Mouse (Mus musculus): ENCODE measurements around the gene Acot7. TPM values are rescaled to one million over a fixed set of nuclear protein-coding genes. Genes with fewer than 3 reads are reported as not detected.

The Acot7 gene
- polyA plus RNA-seq, 1 experiment from 2014 or later: 66.5 TPM

GRCm38 (mm10) chr4:152159285-152159678 is 18.7 kb upstream of the Acot7 start:
- Histone ChIP-seq H3K4me2 (ENCODE audit: low read depth, low read length) (peak overlapping the region; percentile 38; the same call in 1 of the 2 replicates), H3K4me1 (replicated peaks; ENCODE audit: control insufficient read depth, insufficient read depth, low read length) (0 out of 2 replicates have a peak, but pooled peaks cover 2% of the 10 kb centered on the region), H3K27ac (ENCODE audit: low read length) (no peak overlapping the region), H3K36me3 (ENCODE audit: control insufficient read depth, insufficient read depth, low read length) (no peaks in the 10 kb centered on the region), H3K9ac (ENCODE audit: low read length) (no peak overlapping the region), H3K9me3 (ENCODE audit: control insufficient read depth, low read length) (no peaks in the 10 kb centered on the region), H3K4me3 (ENCODE audit: low read length) (no peak overlapping the region; the same call in 1 of the 2 replicates), H3K27me3 (ENCODE audit: control insufficient read depth, insufficient read depth, low read depth, low read length) (peaks cover 57% of the 10 kb centered on the region)
- 2% methylated on average over 19 of the region's 19 CpGs for WGBS
- no peak for ATAC-seq (ENCODE audit: low read depth)

- Histone ChIP-seq H3K4me1 (replicated peaks; ENCODE audit: control insufficient read depth, insufficient read depth, low read length) (0 out of 2 replicates have a peak, but pooled peaks cover 2% of the 10 kb centered on the region), H3K9me3 (ENCODE audit: control insufficient read depth, low read length) (no peaks in the 10 kb centered on the region), H3K4me2 (ENCODE audit: low read depth, low read length) (no peak overlapping the region), H3K4me3 (ENCODE audit: low read length) (no peak overlapping the region), H3K27ac (ENCODE audit: low read length) (no peak overlapping the region), H3K27me3 (ENCODE audit: control insufficient read depth, insufficient read depth, low read depth, low read length) (peaks cover 51% of the 10 kb centered on the region), H3K36me3 (ENCODE audit: control insufficient read depth, insufficient read depth, low read length) (no peaks in the 10 kb centered on the region), H3K9ac (ENCODE audit: low read length) (no peak overlapping the region)
- ATAC-seq (ENCODE audit: low read depth): no peak
- 32% methylated on average over 4 of the region's 4 CpGs for WGBS
Measured at GRCm38 (mm10) chr4:152160748-152161147, 17.2 kb upstream of the Acot7 start.

GRCm38 (mm10) chr4:152161601-152162000 is 16.3 kb upstream of the Acot7 start:
- WGBS: 68% methylated on average over 6 of the region's 6 CpGs
- no peaks in the 10 kb centered on the region for H3K9me3 ChIP-seq (ENCODE audit: control insufficient read depth, low read length)
- no peak overlapping the region for H3K4me2 ChIP-seq (ENCODE audit: low read depth, low read length)
- peaks cover 51% of the 10 kb centered on the region for H3K27me3 ChIP-seq (ENCODE audit: control insufficient read depth, insufficient read depth, low read depth, low read length)
- ATAC-seq (ENCODE audit: low read depth): no peak
- H3K36me3 ChIP-seq (ENCODE audit: control insufficient read depth, insufficient read depth, low read length): no peaks in the 10 kb centered on the region
- H3K9ac ChIP-seq (ENCODE audit: low read length): no peak overlapping the region
- H3K4me3 ChIP-seq (ENCODE audit: low read length): no peak overlapping the region
- 0 out of 2 replicates have a peak, but pooled peaks cover 2% of the 10 kb centered on the region for H3K4me1 ChIP-seq (replicated peaks; ENCODE audit: control insufficient read depth, insufficient read depth, low read length)
- no peak overlapping the region for H3K27ac ChIP-seq (ENCODE audit: low read length)

- H3K4me1 ChIP-seq (replicated peaks; ENCODE audit: control insufficient read depth, insufficient read depth, low read length): 0 out of 2 replicates have a peak, but pooled peaks cover 2% of the 10 kb centered on the region
- no peak overlapping the region for H3K9ac ChIP-seq (ENCODE audit: low read length)
- peaks cover 40% of the 10 kb centered on the region for H3K27me3 ChIP-seq (ENCODE audit: control insufficient read depth, insufficient read depth, low read depth, low read length)
- H3K4me3 ChIP-seq (ENCODE audit: low read length): no peak overlapping the region
- no peak for ATAC-seq (ENCODE audit: low read depth)
- H3K36me3 ChIP-seq (ENCODE audit: control insufficient read depth, insufficient read depth, low read length): no peaks in the 10 kb centered on the region
- no peak overlapping the region for H3K27ac ChIP-seq (ENCODE audit: low read length)
- WGBS: 82% methylated on average over 2 of the region's 2 CpGs
- H3K4me2 ChIP-seq (ENCODE audit: low read depth, low read length): no peak overlapping the region
- no peaks in the 10 kb centered on the region for H3K9me3 ChIP-seq (ENCODE audit: control insufficient read depth, low read length)
Measured at GRCm38 (mm10) chr4:152162748-152163147, 15.2 kb upstream of the Acot7 start.

- peaks cover 15% of the 10 kb centered on the region for H3K27me3 ChIP-seq (ENCODE audit: control insufficient read depth, insufficient read depth, low read depth, low read length)
- ATAC-seq (ENCODE audit: low read depth): peak; percentile 46; the same call in 1 of the 2 replicates
- no peaks in the 10 kb centered on the region for H3K4me1 ChIP-seq (replicated peaks; ENCODE audit: control insufficient read depth, insufficient read depth, low read length)
Measured at GRCm38 (mm10) chr4:152165036-152165931, 12.7 kb upstream of the Acot7 start.

GRCm38 (mm10) chr4:152168052-152168451 is 9.9 kb upstream of the Acot7 start:
- Histone ChIP-seq H3K4me3 (ENCODE audit: low read length) (no peak overlapping the region), H3K4me2 (ENCODE audit: low read depth, low read length) (no peak overlapping the region), H3K9me3 (ENCODE audit: control insufficient read depth, low read length) (0 out of 2 replicates have a peak, but pooled peaks cover 3% of the 10 kb centered on the region), H3K27ac (ENCODE audit: low read length) (peak overlapping the region; percentile 45), H3K9ac (ENCODE audit: low read length) (no peak overlapping the region), H3K27me3 (ENCODE audit: control insufficient read depth, insufficient read depth, low read depth, low read length) (no peaks in the 10 kb centered on the region), H3K36me3 (ENCODE audit: control insufficient read depth, insufficient read depth, low read length) (no peaks in the 10 kb centered on the region), H3K4me1 (replicated peaks; ENCODE audit: control insufficient read depth, insufficient read depth, low read length) (no peaks in the 10 kb centered on the region)
- 34% methylated on average over 8 of the region's 8 CpGs for WGBS
- ATAC-seq (ENCODE audit: low read depth): peak; percentile 70

More at GRCm38 (mm10) chr4:152165036-152165931, 12.7 kb upstream of the Acot7 start:
- no peak overlapping the region for H3K27ac ChIP-seq (ENCODE audit: low read length)
- H3K9me3 ChIP-seq (ENCODE audit: control insufficient read depth, low read length): no peaks in the 10 kb centered on the region
- H3K4me2 ChIP-seq (ENCODE audit: low read depth, low read length): no peak overlapping the region
- 21% methylated on average over 22 of the region's 22 CpGs for WGBS
- no peak overlapping the region for H3K9ac ChIP-seq (ENCODE audit: low read length)
- no peak overlapping the region for H3K4me3 ChIP-seq (ENCODE audit: low read length)
- H3K36me3 ChIP-seq (ENCODE audit: control insufficient read depth, insufficient read depth, low read length): no peaks in the 10 kb centered on the region

GRCm38 (mm10) chr4:152169103-152169502 is 8.8 kb upstream of the Acot7 start:
- no peak overlapping the region for H3K9ac ChIP-seq (ENCODE audit: low read length)
- H3K27ac ChIP-seq (ENCODE audit: low read length): no peak overlapping the region
- H3K4me1 ChIP-seq (replicated peaks; ENCODE audit: control insufficient read depth, insufficient read depth, low read length): no peaks in the 10 kb centered on the region
- no peak overlapping the region for H3K4me3 ChIP-seq (ENCODE audit: low read length)
- 72% methylated on average over 7 of the region's 7 CpGs for WGBS
- H3K36me3 ChIP-seq (ENCODE audit: control insufficient read depth, insufficient read depth, low read length): no peaks in the 10 kb centered on the region
- H3K4me2 ChIP-seq (ENCODE audit: low read depth, low read length): no peak overlapping the region
- no peaks in the 10 kb centered on the region for H3K27me3 ChIP-seq (ENCODE audit: control insufficient read depth, insufficient read depth, low read depth, low read length)
- no peak for ATAC-seq (ENCODE audit: low read depth)
- H3K9me3 ChIP-seq (ENCODE audit: control insufficient read depth, low read length): 0 out of 2 replicates have a peak, but pooled peaks cover 3% of the 10 kb centered on the region

- Histone ChIP-seq H3K36me3 (ENCODE audit: control insufficient read depth, insufficient read depth, low read length) (no peaks in the 10 kb centered on the region), H3K4me2 (ENCODE audit: low read depth, low read length) (no peak overlapping the region), H3K27me3 (ENCODE audit: control insufficient read depth, insufficient read depth, low read depth, low read length) (no peaks in the 10 kb centered on the region), H3K9ac (ENCODE audit: low read length) (no peak overlapping the region), H3K4me3 (ENCODE audit: low read length) (no peak overlapping the region), H3K27ac (ENCODE audit: low read length) (no peak overlapping the region), H3K9me3 (ENCODE audit: control insufficient read depth, low read length) (0 out of 2 replicates have a peak, but pooled peaks cover 3% of the 10 kb centered on the region), H3K4me1 (replicated peaks; ENCODE audit: control insufficient read depth, insufficient read depth, low read length) (no peaks in the 10 kb centered on the region)
- no peak for ATAC-seq (ENCODE audit: low read depth)
- 74% methylated on average over 10 of the region's 10 CpGs for WGBS
Measured at GRCm38 (mm10) chr4:152170286-152170685, 7.6 kb upstream of the Acot7 start.

- H3K9me3 ChIP-seq (ENCODE audit: control insufficient read depth, low read length): 0 out of 2 replicates have a peak, but pooled peaks cover 3% of the 10 kb centered on the region
- H3K9ac ChIP-seq (ENCODE audit: low read length): no peak overlapping the region
- H3K4me1 ChIP-seq (replicated peaks; ENCODE audit: control insufficient read depth, insufficient read depth, low read length): no peaks in the 10 kb centered on the region
- no peak overlapping the region for H3K4me2 ChIP-seq (ENCODE audit: low read depth, low read length)
- no peak overlapping the region for H3K4me3 ChIP-seq (ENCODE audit: low read length)
- H3K27ac ChIP-seq (ENCODE audit: low read length): no peak overlapping the region
- no peaks in the 10 kb centered on the region for H3K27me3 ChIP-seq (ENCODE audit: control insufficient read depth, insufficient read depth, low read depth, low read length)
- no peaks in the 10 kb centered on the region for H3K36me3 ChIP-seq (ENCODE audit: control insufficient read depth, insufficient read depth, low read length)
- no peak for ATAC-seq (ENCODE audit: low read depth)
- WGBS: 79% methylated on average over 6 of the region's 6 CpGs
Measured at GRCm38 (mm10) chr4:152171543-152171942, 6.4 kb upstream of the Acot7 start.
